Comparison of ENCODE assay signal across 12 mouse cellular contexts in the genomic region with DNA sequence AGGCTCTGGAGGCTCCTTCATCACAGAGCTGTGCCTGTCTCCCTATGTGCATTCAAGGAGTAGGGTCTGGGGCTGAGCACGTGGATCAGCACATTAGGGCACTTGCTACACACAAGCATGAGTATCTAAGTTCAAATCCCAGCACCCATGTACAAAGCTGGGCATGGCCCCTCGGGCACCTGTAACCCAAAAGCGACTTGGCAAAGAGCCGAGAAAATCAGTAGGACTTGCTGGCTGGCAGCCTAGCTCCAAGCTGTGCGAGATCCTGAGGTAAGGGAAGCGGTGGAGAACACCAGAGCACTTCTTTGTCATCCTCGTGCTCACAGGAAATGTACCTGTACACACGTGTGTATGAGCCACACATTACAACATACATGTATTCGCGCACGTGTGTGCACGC. TPM values are rescaled to one million over a fixed set of nuclear protein-coding genes. Genes with fewer than 3 reads are reported as not detected.
DNase-seq lines count a peak whose midpoint lies in the region; ATAC-seq lines count a peak whose summit lies in the region.
"Had no signal": no experiment of that assay in that cellular context is flagged by ENCODE, and none has a peak within 500 bp of the region (broad histone marks: within the 10 kb centered on the region; RNA-seq: fewer than 3 reads in every experiment).

No protein-coding gene starts in this region.

- H3K9me3 ChIP-seq in hindbrain, embryonic 12.5 days (replicated peaks): no peaks in the 10 kb centered on the region
- no peaks in the 10 kb centered on the region for H3K9me3 ChIP-seq in hindbrain, embryonic 14.5 days (ENCODE audit: control insufficient read depth, low read length)
- H3K9me3 ChIP-seq in forebrain, embryonic 11.5 days (ENCODE audit: control insufficient read depth, low read length): no peaks in the 10 kb centered on the region
- no peaks in the 10 kb centered on the region for H3K9me3 ChIP-seq in kidney, embryonic 14.5 days (ENCODE audit: control insufficient read depth, low read length)
- H3K9me3 ChIP-seq in midbrain, embryonic 15.5 days: no peaks in the 10 kb centered on the region

- ATAC-seq in hindbrain, embryonic 12.5 days (ENCODE audit: low FRiP score): no peak
- no peak for ATAC-seq in hindbrain, embryonic 14.5 days (ENCODE audit: low FRiP score)
- no peak for ATAC-seq in forebrain, embryonic 11.5 days (replicated peaks; ENCODE audit: low FRiP score)
- no peak for ATAC-seq in kidney, embryonic 14.5 days (ENCODE audit: low FRiP score, low TSS enrichment)
- no peak for ATAC-seq in midbrain, embryonic 15.5 days (replicated peaks)
- ATAC-seq: inflammation-experienced regulatory T-cells, adult 6 months had no signal

- DNase-seq in hindbrain, embryonic 14.5 days (ENCODE audit: low spot score): no peak
- DNase-seq in forebrain, embryonic 11.5 days (ENCODE audit: low spot score): no peak
- DNase-seq in adrenal gland, adult (ENCODE audit: inconsistent age in 2 of 2, low spot score in 1 of 2): no peak
- DNase-seq in ovary, postnatal 36 days (ENCODE audit: low spot score): no peak
- DNase-seq: lung, postnatal 14 days; thymus, postnatal 4 days had no signal

- H3K4me3 ChIP-seq in hindbrain, embryonic 12.5 days: no peak overlapping the region
- H3K4me3 ChIP-seq in hindbrain, embryonic 14.5 days (replicated peaks; ENCODE audit: low read length): no peak overlapping the region
- no peak overlapping the region for H3K4me3 ChIP-seq in forebrain, embryonic 11.5 days (ENCODE audit: low read depth, low read length)
- H3K4me3 ChIP-seq in kidney, embryonic 14.5 days (ENCODE audit: low read length): no peak overlapping the region; the same call in 1 of the 2 replicates
- no peak overlapping the region for H3K4me3 ChIP-seq in midbrain, embryonic 15.5 days
- H3K4me3 ChIP-seq: erythroblast, embryonic 14.5 days had no signal

- H3K4me2 ChIP-seq in hindbrain, embryonic 12.5 days (replicated peaks): no peak overlapping the region
- H3K4me2 ChIP-seq in hindbrain, embryonic 14.5 days (replicated peaks): no peak overlapping the region
- peak overlapping the region; percentile 0; the same call in 1 of the 2 replicates for H3K4me2 ChIP-seq in forebrain, embryonic 11.5 days (ENCODE audit: low read depth, low read length, severe bottlenecking)
- peak overlapping the region; percentile 26; the same call in 1 of the 2 replicates for H3K4me2 ChIP-seq in kidney, embryonic 14.5 days (replicated peaks; ENCODE audit: low read depth, low read length)
- peak overlapping the region; percentile 43; the same call in 1 of the 2 replicates for H3K4me2 ChIP-seq in midbrain, embryonic 15.5 days

- no peaks in the 10 kb centered on the region for H3K27me3 ChIP-seq in hindbrain, embryonic 12.5 days
- H3K27me3 ChIP-seq in hindbrain, embryonic 14.5 days (ENCODE audit: control insufficient read depth, insufficient read depth, low read length): no peaks in the 10 kb centered on the region
- H3K27me3 ChIP-seq in forebrain, embryonic 11.5 days (ENCODE audit: control insufficient read depth, insufficient read depth, low read length): no peaks in the 10 kb centered on the region
- H3K27me3 ChIP-seq in kidney, embryonic 14.5 days (ENCODE audit: control insufficient read depth, insufficient read depth, low read length): no peaks in the 10 kb centered on the region
- no peaks in the 10 kb centered on the region for H3K27me3 ChIP-seq in midbrain, embryonic 15.5 days (replicated peaks)

- WGBS in hindbrain, embryonic 12.5 days: 89% methylated on average over 12 of the region's 12 CpGs
- WGBS in hindbrain, embryonic 14.5 days: 80% methylated on average over 12 of the region's 12 CpGs
- 80% methylated on average over 12 of the region's 12 CpGs for WGBS in forebrain, embryonic 11.5 days
- WGBS in kidney, embryonic 14.5 days: 90% methylated on average over 12 of the region's 12 CpGs
- 71% methylated on average over 12 of the region's 12 CpGs for WGBS in midbrain, embryonic 15.5 days

- no peak overlapping the region for H3K9ac ChIP-seq in hindbrain, embryonic 12.5 days
- no peak overlapping the region for H3K9ac ChIP-seq in hindbrain, embryonic 14.5 days
- peak overlapping the region; percentile 47; the same call in 1 of the 2 replicates for H3K9ac ChIP-seq in forebrain, embryonic 11.5 days (ENCODE audit: low read length)
- peak overlapping the region; percentile 12; the same call in 1 of the 2 replicates for H3K9ac ChIP-seq in kidney, embryonic 14.5 days (ENCODE audit: low read depth, low read length)
- no peak overlapping the region for H3K9ac ChIP-seq in midbrain, embryonic 15.5 days

- H3K27ac ChIP-seq in hindbrain, embryonic 12.5 days: 0 out of 2 replicates have a peak overlapping the region, but pooled peaks have one; percentile 77
- H3K27ac ChIP-seq in hindbrain, embryonic 14.5 days: no peak overlapping the region
- H3K27ac ChIP-seq in forebrain, embryonic 11.5 days (ENCODE audit: low read depth, low read length): peak overlapping the region; percentile 79
- H3K27ac ChIP-seq in kidney, embryonic 14.5 days (ENCODE audit: low read depth, low read length): peak overlapping the region; percentile 90
- H3K27ac ChIP-seq in midbrain, embryonic 15.5 days: peak overlapping the region; percentile 79

- H3K4me1 ChIP-seq in hindbrain, embryonic 12.5 days: peaks cover 52% of the 10 kb centered on the region
- peaks cover 37% of the 10 kb centered on the region for H3K4me1 ChIP-seq in hindbrain, embryonic 14.5 days (replicated peaks; ENCODE audit: control insufficient read depth, insufficient read depth, low read length)
- H3K4me1 ChIP-seq in forebrain, embryonic 11.5 days (replicated peaks; ENCODE audit: control insufficient read depth, insufficient read depth, low read length): peaks cover 52% of the 10 kb centered on the region
- H3K4me1 ChIP-seq in kidney, embryonic 14.5 days (ENCODE audit: control insufficient read depth, insufficient read depth, low read length): peaks cover 48% of the 10 kb centered on the region
- H3K4me1 ChIP-seq in midbrain, embryonic 15.5 days: peaks cover 65% of the 10 kb centered on the region

- peaks cover 20% of the 10 kb centered on the region; the same call in 1 of the 2 replicates for H3K36me3 ChIP-seq in hindbrain, embryonic 12.5 days
- no peaks in the 10 kb centered on the region; the same call in 1 of the 2 replicates for H3K36me3 ChIP-seq in hindbrain, embryonic 14.5 days (replicated peaks; ENCODE audit: control insufficient read depth, insufficient read depth)
- H3K36me3 ChIP-seq in forebrain, embryonic 11.5 days (ENCODE audit: control insufficient read depth, insufficient read depth, low read length): no peaks in the 10 kb centered on the region
- peaks cover 2% of the 10 kb centered on the region; the same call in 1 of the 2 replicates for H3K36me3 ChIP-seq in kidney, embryonic 14.5 days (ENCODE audit: control insufficient read depth, insufficient read depth, low read length)
- no peaks in the 10 kb centered on the region for H3K36me3 ChIP-seq in midbrain, embryonic 15.5 days (replicated peaks)

RNA-seq across cellular contexts. Expression of a gene that starts 7.9 kb away (rescaled TPM):
- polyA plus RNA-seq in hindbrain, embryonic 12.5 days (2016; fragmentation: Nextera tagmentation; extraction: Ambion mirVana): 13.2 and 14.1 TPM in 2 replicates
- polyA plus RNA-seq in hindbrain, embryonic 14.5 days (2014; fragmentation: Nextera tagmentation; extraction: Ambion mirVana): 5.0 and 5.4 TPM in 2 replicates
- 14.3 and 15.3 TPM in 2 replicates for polyA plus RNA-seq in forebrain, embryonic 11.5 days (2014; fragmentation: Nextera tagmentation; extraction: Ambion mirVana)
- 10.3 and 13.2 TPM in 2 replicates for polyA plus RNA-seq in kidney, embryonic 14.5 days (2014; fragmentation: Nextera tagmentation; extraction: Ambion mirVana)
- 7.0 and 8.9 TPM in 2 replicates for polyA plus RNA-seq in midbrain, embryonic 15.5 days (2015; fragmentation: Nextera tagmentation; extraction: Ambion mirVana)

RNA-seq across cellular contexts. Expression of a gene that starts 25.7 kb away (rescaled TPM):
- polyA plus RNA-seq in hindbrain, embryonic 12.5 days (2016; fragmentation: Nextera tagmentation; extraction: Ambion mirVana): 57.6 and 60.7 TPM in 2 replicates
- 44.2 and 46.9 TPM in 2 replicates for polyA plus RNA-seq in hindbrain, embryonic 14.5 days (2014; fragmentation: Nextera tagmentation; extraction: Ambion mirVana)
- 50.0 and 51.2 TPM in 2 replicates for polyA plus RNA-seq in forebrain, embryonic 11.5 days (2014; fragmentation: Nextera tagmentation; extraction: Ambion mirVana)
- 64.4 and 79.8 TPM in 2 replicates for polyA plus RNA-seq in kidney, embryonic 14.5 days (2014; fragmentation: Nextera tagmentation; extraction: Ambion mirVana)
- 55.9 and 56.0 TPM in 2 replicates for polyA plus RNA-seq in midbrain, embryonic 15.5 days (2015; fragmentation: Nextera tagmentation; extraction: Ambion mirVana)

RNA-seq across cellular contexts. Expression of a gene that starts 35.7 kb away (rescaled TPM):
- polyA plus RNA-seq in hindbrain, embryonic 12.5 days (2016; fragmentation: Nextera tagmentation; extraction: Ambion mirVana): 0.13 TPM in 1 of 2 replicates, not detected in the other
- polyA plus RNA-seq in hindbrain, embryonic 14.5 days (2014; fragmentation: Nextera tagmentation; extraction: Ambion mirVana): 0.46 and 0.96 TPM in 2 replicates
- polyA plus RNA-seq in forebrain, embryonic 11.5 days (2014; fragmentation: Nextera tagmentation; extraction: Ambion mirVana): not detected in 2 replicates
- polyA plus RNA-seq in kidney, embryonic 14.5 days (2014; fragmentation: Nextera tagmentation; extraction: Ambion mirVana): 0.27 and 0.95 TPM in 2 replicates
- polyA plus RNA-seq in midbrain, embryonic 15.5 days (2015; fragmentation: Nextera tagmentation; extraction: Ambion mirVana): 0.27 and 0.87 TPM in 2 replicates
- polyA plus RNA-seq: erythroblast, embryonic 14.5 days; liver, adult 2 months had no signal

RNA-seq across cellular contexts. Expression of a gene that starts 42.2 kb away (rescaled TPM):
- polyA plus RNA-seq in hindbrain, embryonic 12.5 days (2016; fragmentation: Nextera tagmentation; extraction: Ambion mirVana): 344 and 345 TPM in 2 replicates
- 164 and 190 TPM in 2 replicates for polyA plus RNA-seq in hindbrain, embryonic 14.5 days (2014; fragmentation: Nextera tagmentation; extraction: Ambion mirVana)
- polyA plus RNA-seq in forebrain, embryonic 11.5 days (2014; fragmentation: Nextera tagmentation; extraction: Ambion mirVana): 263 and 298 TPM in 2 replicates
- 412 and 476 TPM in 2 replicates for polyA plus RNA-seq in kidney, embryonic 14.5 days (2014; fragmentation: Nextera tagmentation; extraction: Ambion mirVana)
- polyA plus RNA-seq in midbrain, embryonic 15.5 days (2015; fragmentation: Nextera tagmentation; extraction: Ambion mirVana): 153 and 181 TPM in 2 replicates
- polyA plus RNA-seq: inflammation-experienced regulatory T-cells, adult 6 months had no signal

Comparison
In these comparisons a context has a peak if more than half of its experiments do, and no peak if none do; other contexts are left out.
1. H3K4me2 ChIP-seq: peak in forebrain, embryonic 11.5 days (single experiment), kidney, embryonic 14.5 days (single experiment) and midbrain, embryonic 15.5 days (single experiment); none in hindbrain, embryonic 12.5 days (single experiment) and hindbrain, embryonic 14.5 days (single experiment).
2. H3K9ac ChIP-seq: peak in forebrain, embryonic 11.5 days (single experiment) and kidney, embryonic 14.5 days (single experiment); none in hindbrain, embryonic 12.5 days (single experiment), hindbrain, embryonic 14.5 days (single experiment) and midbrain, embryonic 15.5 days (single experiment).